Mouse (Mus musculus) left cerebral cortex, postnatal 10 days (tissue): ENCODE measurements around the gene 4930415L06Rik. TPM values are rescaled to one million over a fixed set of nuclear protein-coding genes. Genes with fewer than 3 reads are reported as not detected.

Source experiments
- DNase-seq, 2 experiments: peaks; one replicate each; pipeline ENCODE4 v3.0.0; 2021 to 2022; ENCODE audit warnings: low spot score in 2 of 2, mixed read lengths in 1 of 2; ENCODE audit errors: extremely low spot score in 1 of 2
- intact Hi-C: fragments of 180-260 bp; cut with DNase I; formaldehyde crosslinking; loops from one replicate; pipeline ENCODE4 v1.15.1; 2025
- total RNA-seq, 2 experiments: library from RNA; stranded (reverse); gene quantifications; 2 replicates each; pipeline ENCODE4 v1.2.3; 2021

Gene 4930415L06Rik
- total RNA-seq = not detected

GRCm38 (mm10) chrX:89932752-89933151 lies at the start of gene 4930415L06Rik:
TSS of gene 4930415L06Rik (minus strand) at chrX:89932852.
- intact Hi-C loops = no loop called here
- DNase-seq = no peak

GRCm38 (mm10) chrX:89978621-89979020 lies 46.0 kb upstream of the 4930415L06Rik start:
- intact Hi-C loops = no loop called here
- DNase-seq = no peak

- intact Hi-C loops = no loop called here
- no peak for DNase-seq
Measured at GRCm38 (mm10) chrX:89904871-89905270, 27.8 kb downstream of the 4930415L06Rik start.

Other genes with a start within 250 kb of the 4930415L06Rik start
- not detected for gene 4932429P05Rik, start 180.6 kb downstream of the 4930415L06Rik start, total RNA-seq